8 mouse cellular contexts compared by ENCODE assay signal in genomic region chr14:27508644-27509301, GRCm38 (mm10). TPM values are rescaled to one million over a fixed set of nuclear protein-coding genes. Genes with fewer than 3 reads are reported as not detected.
A peak's percentile ranks its signal among the peaks of the same experiment; 100 is the strongest.
DNase-seq lines count a peak whose midpoint lies in the region; ATAC-seq lines count a peak whose summit lies in the region.

No protein-coding gene starts in this region.

- no peaks in the 10 kb centered on the region for H3K9me3 ChIP-seq in embryonic facial prominence, embryonic 15.5 days (replicated peaks)
- H3K9me3 ChIP-seq in kidney, embryonic 16.5 days (ENCODE audit: low read length) = no peaks in the 10 kb centered on the region
- no peaks in the 10 kb centered on the region for H3K9me3 ChIP-seq in neural tube, embryonic 13.5 days

- peak; percentile 9 for DNase-seq in embryo, embryonic 11.5 days (ENCODE audit: low read depth, low spot score)
- no peak for DNase-seq in embryo, embryonic 10 days (ENCODE audit: low spot score)
- peak; percentile 10 for DNase-seq in 3134 (ENCODE audit: extremely low read depth, insufficient read length, low spot score)
- DNase-seq in frontal cortex, postnatal 25 days (ENCODE audit: low spot score in 2 of 2) = no peak

- peak overlapping the region; percentile 67 for H3K4me2 ChIP-seq in embryonic facial prominence, embryonic 15.5 days (replicated peaks)
- H3K4me2 ChIP-seq in kidney, embryonic 16.5 days (replicated peaks; ENCODE audit: low read depth, low read length) = peak overlapping the region; percentile 54
- peak overlapping the region; percentile 75 for H3K4me2 ChIP-seq in neural tube, embryonic 13.5 days

- no peaks in the 10 kb centered on the region for H3K27me3 ChIP-seq in embryonic facial prominence, embryonic 15.5 days
- no peaks in the 10 kb centered on the region for H3K27me3 ChIP-seq in kidney, embryonic 16.5 days (ENCODE audit: insufficient read depth, low read length)
- H3K27me3 ChIP-seq in neural tube, embryonic 13.5 days = no peaks in the 10 kb centered on the region

- H3K9ac ChIP-seq in embryonic facial prominence, embryonic 15.5 days = peak overlapping the region; percentile 63; the same call in 1 of the 2 replicates
- H3K9ac ChIP-seq in kidney, embryonic 16.5 days (replicated peaks; ENCODE audit: low read length) = peak overlapping the region; percentile 78
- peak overlapping the region; percentile 84 for H3K9ac ChIP-seq in neural tube, embryonic 13.5 days

- peak; percentile 44; the same call in 1 of the 2 replicates for ATAC-seq in embryonic facial prominence, embryonic 15.5 days (ENCODE audit: insufficient number of reproducible peaks, low FRiP score, low TSS enrichment, low read depth)
- ATAC-seq in kidney, embryonic 16.5 days (ENCODE audit: low FRiP score, low TSS enrichment) = peak; percentile 71
- peak; percentile 80 for ATAC-seq in neural tube, embryonic 13.5 days (ENCODE audit: low read depth)
- no peak for ATAC-seq in granulocyte monocyte progenitor cell, adult 5-6 weeks (replicated peaks; ENCODE audit: poor library complexity, severe bottlenecking)

- peak overlapping the region; percentile 85 for H3K4me3 ChIP-seq in embryonic facial prominence, embryonic 15.5 days (replicated peaks)
- peak overlapping the region; percentile 76 for H3K4me3 ChIP-seq in kidney, embryonic 16.5 days (ENCODE audit: low read length)
- peak overlapping the region; percentile 87 for H3K4me3 ChIP-seq in neural tube, embryonic 13.5 days

- H3K27ac ChIP-seq in embryonic facial prominence, embryonic 15.5 days (replicated peaks) = peak overlapping the region; percentile 49; the same call in 1 of the 2 replicates
- no peak overlapping the region for H3K27ac ChIP-seq in kidney, embryonic 16.5 days (ENCODE audit: low read length)
- H3K27ac ChIP-seq in neural tube, embryonic 13.5 days (replicated peaks) = peak overlapping the region; percentile 64

- peaks cover 11% of the 10 kb centered on the region; the same call in 1 of the 2 replicates for H3K4me1 ChIP-seq in embryonic facial prominence, embryonic 15.5 days
- peaks cover 10% of the 10 kb centered on the region for H3K4me1 ChIP-seq in kidney, embryonic 16.5 days (ENCODE audit: insufficient read depth, low read length)
- peaks cover 17% of the 10 kb centered on the region for H3K4me1 ChIP-seq in neural tube, embryonic 13.5 days (replicated peaks)

- H3K36me3 ChIP-seq in embryonic facial prominence, embryonic 15.5 days = 0 out of 2 replicates have a peak, but pooled peaks cover 5% of the 10 kb centered on the region
- H3K36me3 ChIP-seq in kidney, embryonic 16.5 days (ENCODE audit: insufficient read depth, low read length) = no peaks in the 10 kb centered on the region
- peaks cover 9% of the 10 kb centered on the region; the same call in 1 of the 2 replicates for H3K36me3 ChIP-seq in neural tube, embryonic 13.5 days

- WGBS in embryonic facial prominence, embryonic 15.5 days = 31% methylated on average over 15 of the region's 15 CpGs
- WGBS in kidney, embryonic 16.5 days = 31% methylated on average over 15 of the region's 15 CpGs
- 34% methylated on average over 15 of the region's 15 CpGs for WGBS in neural tube, embryonic 13.5 days

RNA-seq across cellular contexts. Expression of gene Ccdc66, which starts 0.5 kb away (rescaled TPM):
- 11.8 and 14.5 TPM in 2 replicates for polyA plus RNA-seq in embryonic facial prominence, embryonic 15.5 days (2015; fragmentation: Nextera tagmentation; extraction: Ambion mirVana)
- polyA plus RNA-seq in kidney, embryonic 16.5 days (2015; fragmentation: Nextera tagmentation; extraction: Ambion mirVana) = 11.5 and 11.8 TPM in 2 replicates
- 11.6 and 14.2 TPM in 2 replicates for polyA plus RNA-seq in neural tube, embryonic 13.5 days (2015; fragmentation: Nextera tagmentation; extraction: Ambion mirVana)
- total RNA-seq in granulocyte monocyte progenitor cell, adult 5-6 weeks (2014; fragmentation: Nextera tagmentation) = 13.5 and 13.9 TPM in 2 replicates
- 10.7 and 15.5 TPM in 2 replicates for total RNA-seq in granulocyte monocyte progenitor cell, adult 5-6 weeks (2017)

Comparison
In these comparisons a context has a peak if more than half of its experiments do, and no peak if none do; other contexts are left out.
1. DNase-seq: peak in embryo, embryonic 11.5 days (single experiment) and 3134 (single experiment); none in embryo, embryonic 10 days (single experiment) and frontal cortex, postnatal 25 days (0 of 2).
2. Peak in every context shown above with its lines, with median percentiles within 50 percentile points of each other: H3K4me2 ChIP-seq, H3K4me3 ChIP-seq and H3K9ac ChIP-seq.